ENCODE assay signal across 31 mouse cellular contexts in genomic region chr10:37457384-37457783, GRCm38 (mm10).
DNase-seq lines count a peak whose midpoint lies in the region; ATAC-seq and TF ChIP-seq lines count a peak whose summit lies in the region.
"Had no signal": no experiment of that assay in that cellular context is flagged by ENCODE, and none has a peak within 500 bp of the region (broad histone marks: within the 10 kb centered on the region; RNA-seq: fewer than 3 reads in every experiment).

No protein-coding gene starts in this region.

- no peak for ATAC-seq in embryonic facial prominence, embryonic 14.5 days (ENCODE audit: low read depth)
- ATAC-seq in liver, embryonic 11.5 days (replicated peaks; ENCODE audit: low FRiP score): no peak
- ATAC-seq: CD4-positive, CD25-positive, alpha-beta regulatory T cell, adult 4 months; forebrain, embryonic 15.5 days; hindbrain, postnatal 0 days; inflammation-experienced regulatory T-cells, adult 6 months; Patski had no signal

- no peak overlapping the region for H3K27ac ChIP-seq in embryonic facial prominence, embryonic 14.5 days (replicated peaks; ENCODE audit: low read depth, low read length)
- no peak overlapping the region for H3K27ac ChIP-seq in embryonic facial prominence, embryonic 10.5 days (replicated peaks)
- H3K27ac ChIP-seq in liver, embryonic 11.5 days (ENCODE audit: low read depth, low read length): no peak overlapping the region
- H3K27ac ChIP-seq: embryonic facial prominence, embryonic 15.5 days; forebrain, embryonic 12.5 days; forebrain, embryonic 15.5 days; heart, embryonic 15.5 days; hindbrain, embryonic 10.5 days; hindbrain, embryonic 14.5 days; hindbrain, postnatal 0 days had no signal

- DNase-seq in embryonic facial prominence, embryonic 14.5 days (ENCODE audit: low spot score): peak; percentile 12
- no peak for DNase-seq in embryonic facial prominence, embryonic 10.5 days (ENCODE audit: low spot score)
- DNase-seq in urinary bladder, postnatal 14 days (ENCODE audit: low spot score): peak; percentile 3
- DNase-seq in urinary bladder, adult 18-20 months (ENCODE audit: low spot score in 2 of 2): no peak
- DNase-seq in brain, embryonic 14.5 days (ENCODE audit: low read depth): peak; percentile 19
- DNase-seq in liver, embryonic 11.5 days (ENCODE audit: low spot score): no peak
- DNase-seq in kidney, postnatal 10 days: no peak
- DNase-seq in spleen, postnatal 4 days (ENCODE audit: low spot score in 2 of 2): no peak
- DNase-seq: adrenal gland, postnatal 10 days; adrenal gland, postnatal 36 days; B cell, adult 2 months; cerebellum, adult 11 months; cerebellum, adult 2 months; cerebellum, postnatal 10 days; cerebellum, postnatal 36 days; embryo, embryonic 11 days; gastrocnemius, postnatal 25 days; heart, adult 18-20 months; heart, postnatal 10 days; heart, postnatal 36 days had no signal

- no peak for TF ChIP-seq POLR2A in brain, embryonic 14.5 days (IDR thresholded peaks at IDR 0.05; ENCODE audit: borderline replicate concordance, extremely low read depth, insufficient read depth, insufficient read length, poor library complexity, severe bottlenecking)

- no peaks in the 10 kb centered on the region for H3K4me1 ChIP-seq in embryonic facial prominence, embryonic 14.5 days (ENCODE audit: control insufficient read depth, insufficient read depth, low read length)
- H3K4me1 ChIP-seq in embryonic facial prominence, embryonic 10.5 days: no peaks in the 10 kb centered on the region
- H3K4me1 ChIP-seq in liver, embryonic 11.5 days (replicated peaks; ENCODE audit: control insufficient read depth, insufficient read depth, low read length): no peaks in the 10 kb centered on the region
- H3K4me1 ChIP-seq: embryonic facial prominence, embryonic 15.5 days; forebrain, embryonic 12.5 days; forebrain, embryonic 15.5 days; heart, embryonic 15.5 days; hindbrain, embryonic 10.5 days had no signal

- H3K27me3 ChIP-seq in embryonic facial prominence, embryonic 14.5 days (replicated peaks; ENCODE audit: control insufficient read depth, insufficient read depth, low read length): no peaks in the 10 kb centered on the region
- H3K27me3 ChIP-seq in embryonic facial prominence, embryonic 10.5 days (replicated peaks; ENCODE audit: low read depth, poor library complexity, severe bottlenecking): no peaks in the 10 kb centered on the region
- H3K27me3 ChIP-seq in liver, embryonic 11.5 days (replicated peaks; ENCODE audit: control insufficient read depth, insufficient read depth, low read length): no peaks in the 10 kb centered on the region
- H3K27me3 ChIP-seq: embryonic facial prominence, embryonic 15.5 days; forebrain, embryonic 12.5 days; forebrain, embryonic 15.5 days; heart, embryonic 12.5 days; heart, embryonic 15.5 days; Patski had no signal

- no peak for TF ChIP-seq CTCF in brain, embryonic 14.5 days (IDR thresholded peaks at IDR 0.05; ENCODE audit: borderline replicate concordance, extremely low read depth, insufficient read depth, insufficient read length)

- H3K9ac ChIP-seq in embryonic facial prominence, embryonic 14.5 days (ENCODE audit: low read depth, low read length): no peak overlapping the region
- H3K9ac ChIP-seq in liver, embryonic 11.5 days (ENCODE audit: low read depth, low read length): no peak overlapping the region
- H3K9ac ChIP-seq: embryonic facial prominence, embryonic 15.5 days; forebrain, embryonic 12.5 days; forebrain, embryonic 15.5 days; heart, embryonic 12.5 days; heart, embryonic 15.5 days; hindbrain, embryonic 14.5 days had no signal

- no peaks in the 10 kb centered on the region for H3K9me3 ChIP-seq in embryonic facial prominence, embryonic 14.5 days (ENCODE audit: control insufficient read depth, low read length)
- H3K9me3 ChIP-seq in embryonic facial prominence, embryonic 10.5 days: no peaks in the 10 kb centered on the region
- no peaks in the 10 kb centered on the region for H3K9me3 ChIP-seq in liver, embryonic 11.5 days (ENCODE audit: control insufficient read depth, low read length)
- H3K9me3 ChIP-seq: embryonic facial prominence, embryonic 15.5 days; forebrain, embryonic 12.5 days; forebrain, embryonic 15.5 days; heart, embryonic 12.5 days; heart, embryonic 15.5 days; hindbrain, embryonic 10.5 days had no signal

- no peak overlapping the region for H3K4me2 ChIP-seq in embryonic facial prominence, embryonic 14.5 days (ENCODE audit: low read depth, low read length)
- H3K4me2 ChIP-seq in liver, embryonic 11.5 days: no peak overlapping the region
- H3K4me2 ChIP-seq: embryonic facial prominence, embryonic 15.5 days; forebrain, embryonic 12.5 days; forebrain, embryonic 15.5 days; heart, embryonic 12.5 days; heart, embryonic 15.5 days; hindbrain, embryonic 14.5 days had no signal

- H3K4me3 ChIP-seq in embryonic facial prominence, embryonic 14.5 days (ENCODE audit: low read depth, low read length): no peak overlapping the region
- no peak overlapping the region for H3K4me3 ChIP-seq in embryonic facial prominence, embryonic 10.5 days
- no peak overlapping the region for H3K4me3 ChIP-seq in liver, embryonic 11.5 days (ENCODE audit: low read depth, low read length)
- H3K4me3 ChIP-seq: embryonic facial prominence, embryonic 15.5 days; forebrain, embryonic 12.5 days; forebrain, embryonic 15.5 days; heart, embryonic 12.5 days; heart, embryonic 15.5 days; hindbrain, embryonic 10.5 days had no signal

- 75% methylated on average over 2 of the region's 2 CpGs for WGBS in embryonic facial prominence, embryonic 14.5 days
- 84% methylated on average over 2 of the region's 2 CpGs for WGBS in embryonic facial prominence, embryonic 10.5 days
- WGBS in liver, embryonic 11.5 days: 83% methylated on average over 2 of the region's 2 CpGs

- H3K36me3 ChIP-seq in embryonic facial prominence, embryonic 14.5 days (ENCODE audit: control insufficient read depth, insufficient read depth, low read length): no peaks in the 10 kb centered on the region
- H3K36me3 ChIP-seq in embryonic facial prominence, embryonic 10.5 days (replicated peaks): no peaks in the 10 kb centered on the region
- no peaks in the 10 kb centered on the region for H3K36me3 ChIP-seq in liver, embryonic 11.5 days (ENCODE audit: control insufficient read depth, insufficient read depth, low read length)
- H3K36me3 ChIP-seq: embryonic facial prominence, embryonic 15.5 days; forebrain, embryonic 12.5 days; forebrain, embryonic 15.5 days; heart, embryonic 12.5 days; heart, embryonic 15.5 days; hindbrain, embryonic 10.5 days had no signal

Comparison
In these comparisons a context has a peak if more than half of its experiments do, and no peak if none do; other contexts are left out.
1. DNase-seq: peak in embryonic facial prominence, embryonic 14.5 days (single experiment), urinary bladder, postnatal 14 days (single experiment) and brain, embryonic 14.5 days (single experiment); none in embryonic facial prominence, embryonic 10.5 days (single experiment), urinary bladder, adult 18-20 months (0 of 2), liver, embryonic 11.5 days (single experiment), kidney, postnatal 10 days (single experiment) and spleen, postnatal 4 days (0 of 2).